Mouse (Mus musculus): ENCODE measurements around the gene Sfpq. TPM values are rescaled to one million over a fixed set of nuclear protein-coding genes. Genes with fewer than 3 reads are reported as not detected.
"Not testable (repeated sequence)": the region's sequence is repeated elsewhere in the genome, so short reads cannot be mapped to it uniquely, and the experiment has no call there.

Sfpq gene
- total RNA-seq (2021), result 100 to 1,000 TPM; 243 to 256 TPM
- long read RNA-seq, experiment 1, transcript Sfpq-201 (10 exons, 3,465 nt), result major isoform, 57 of 75 reads
- long read RNA-seq, experiment 1, partial matches to known transcripts, result 15 of 75 reads
- long read RNA-seq, experiment 1, other reads (novel, unspliced or antisense), result 3 of 75 reads
- long read RNA-seq, experiment 2, transcript Sfpq-201 (10 exons, 3,465 nt), result major isoform, 42 of 51 reads
- long read RNA-seq, experiment 2, partial matches to known transcripts, result 2 of 51 reads
- long read RNA-seq, experiment 2, other reads (novel, unspliced or antisense), result 6 of 51 reads

- intact Hi-C loops (cut with DNase I), result no loop called here
- peak within 1 kb of the TSS; percentile 89 for H3K4me3 ChIP-seq
- TF ChIP-seq CTCF (IDR thresholded peaks at IDR 0.05), result no peak
- DNase-seq (ENCODE audit: extremely low spot score in 1 of 2, low spot score in 2 of 2), result peak; percentile 99 to 100
- peak within 1 kb of the TSS; percentile 99 for H3K27ac ChIP-seq
Measured at GRCm38 (mm10) chr4:127021151-127021945, at the start of gene Sfpq. TSS of gene Sfpq (plus strand) at chr4:127021324.

- TF ChIP-seq CTCF (IDR thresholded peaks at IDR 0.05), result peak; percentile 47
- Histone ChIP-seq H3K27ac (no peak overlapping the region), H3K4me3 (no peak overlapping the region)
- intact Hi-C loops (cut with DNase I), result no loop called here
- DNase-seq (ENCODE audit: extremely low spot score in 1 of 2, low spot score in 2 of 2), result no peak
Measured at GRCm38 (mm10) chr4:126977467-126977866, 43.7 kb upstream of the Sfpq start.

GRCm38 (mm10) chr4:126978706-126979105 lies 42.4 kb upstream of the Sfpq start:
- intact Hi-C loops (cut with DNase I), result no loop called here
- peak; percentile 4; the same call in 1 of the 2 replicates for TF ChIP-seq CTCF (IDR thresholded peaks at IDR 0.05)
- no peak for DNase-seq (ENCODE audit: extremely low spot score in 1 of 2, low spot score in 2 of 2)

GRCm38 (mm10) chr4:126983321-126983720 lies 37.8 kb upstream of the Sfpq start:
- no peak for DNase-seq (ENCODE audit: extremely low spot score in 1 of 2, low spot score in 2 of 2)
- no peak overlapping the region for H3K27ac ChIP-seq
- H3K4me3 ChIP-seq, result no peak overlapping the region
- intact Hi-C loops (cut with DNase I), result no loop called here
- TF ChIP-seq CTCF (IDR thresholded peaks at IDR 0.05), result no peak

More at GRCm38 (mm10) chr4:126978706-126979105, 42.4 kb upstream of the Sfpq start:
- no peak overlapping the region for H3K27ac ChIP-seq
- H3K4me3 ChIP-seq, result no peak overlapping the region

GRCm38 (mm10) chr4:126983736-126984525 lies 37.2 kb upstream of the Sfpq start:
- intact Hi-C loops (cut with DNase I); H3K27ac ChIP-seq; H3K4me3 ChIP-seq; DNase-seq (ENCODE audit: extremely low spot score in 1 of 2, low spot score in 2 of 2): not testable (repeated sequence)

- DNase-seq (ENCODE audit: extremely low spot score in 1 of 2, low spot score in 2 of 2), result no peak
- Histone ChIP-seq H3K4me3 (no peak overlapping the region), H3K27ac (no peak overlapping the region)
- TF ChIP-seq CTCF (IDR thresholded peaks at IDR 0.05), result peak; percentile 11
- intact Hi-C loops (cut with DNase I), result no loop called here
Measured at GRCm38 (mm10) chr4:126986768-126987167, 34.4 kb upstream of the Sfpq start.

- no peak for DNase-seq (ENCODE audit: extremely low spot score in 1 of 2, low spot score in 2 of 2)
- no peak overlapping the region for H3K27ac ChIP-seq
- TF ChIP-seq CTCF (IDR thresholded peaks at IDR 0.05), result no peak
- intact Hi-C loops (cut with DNase I), result no loop called here
- no peak overlapping the region for H3K4me3 ChIP-seq
Measured at GRCm38 (mm10) chr4:126988503-126988902, 32.6 kb upstream of the Sfpq start.

GRCm38 (mm10) chr4:126990553-126990952 lies 30.6 kb upstream of the Sfpq start:
- TF ChIP-seq CTCF (IDR thresholded peaks at IDR 0.05), result no peak
- Histone ChIP-seq H3K27ac (no peak overlapping the region), H3K4me3 (no peak overlapping the region)
- no peak for DNase-seq (ENCODE audit: extremely low spot score in 1 of 2, low spot score in 2 of 2)
- intact Hi-C loops (cut with DNase I), result no loop called here

GRCm38 (mm10) chr4:126992356-126992755 lies 28.8 kb upstream of the Sfpq start:
- DNase-seq (ENCODE audit: extremely low spot score in 1 of 2, low spot score in 2 of 2), result no peak
- Histone ChIP-seq H3K4me3 (no peak overlapping the region), H3K27ac (no peak overlapping the region)
- intact Hi-C loops (cut with DNase I), result no loop called here
- peak; percentile 40 for TF ChIP-seq CTCF (IDR thresholded peaks at IDR 0.05)

GRCm38 (mm10) chr4:126999372-126999771 lies 21.8 kb upstream of the Sfpq start:
- intact Hi-C loops (cut with DNase I); H3K4me3 ChIP-seq; H3K27ac ChIP-seq; DNase-seq (ENCODE audit: extremely low spot score in 1 of 2, low spot score in 2 of 2): not testable (repeated sequence)

GRCm38 (mm10) chr4:127000601-127001105 lies 20.5 kb upstream of the Sfpq start:
- no peak overlapping the region for H3K27ac ChIP-seq
- intact Hi-C loops (cut with DNase I), result loop anchor here (10.0 kb wide), 1 partner anchor 446 kb away; the partner anchor contains the start of gene Clspn

More at GRCm38 (mm10) chr4:127000601-127001105, 20.5 kb upstream of the Sfpq start:
- no peak for TF ChIP-seq CTCF (IDR thresholded peaks at IDR 0.05)
- DNase-seq (ENCODE audit: extremely low spot score in 1 of 2, low spot score in 2 of 2), result no peak
- no peak overlapping the region for H3K4me3 ChIP-seq

All from left cerebral cortex, adult 2 months (tissue).